Mouse (Mus musculus) frontal cortex, postnatal 10 days (tissue): ENCODE measurements around the gene BC003965.

Source experiments
- DNase-seq, 2 experiments: peaks; one replicate each; pipeline ENCODE4 v3.0.0; 2022; ENCODE audit warnings: low spot score in 2 of 2, mixed read lengths in 1 of 2

The BC003965 gene

GRCm38 (mm10) chr17:25184129-25184691 is at the start of gene BC003965:
Gene BC003965 (plus strand): TSS chr17:25184554.
- peak; percentile 94 to 98 for DNase-seq

DNA sequence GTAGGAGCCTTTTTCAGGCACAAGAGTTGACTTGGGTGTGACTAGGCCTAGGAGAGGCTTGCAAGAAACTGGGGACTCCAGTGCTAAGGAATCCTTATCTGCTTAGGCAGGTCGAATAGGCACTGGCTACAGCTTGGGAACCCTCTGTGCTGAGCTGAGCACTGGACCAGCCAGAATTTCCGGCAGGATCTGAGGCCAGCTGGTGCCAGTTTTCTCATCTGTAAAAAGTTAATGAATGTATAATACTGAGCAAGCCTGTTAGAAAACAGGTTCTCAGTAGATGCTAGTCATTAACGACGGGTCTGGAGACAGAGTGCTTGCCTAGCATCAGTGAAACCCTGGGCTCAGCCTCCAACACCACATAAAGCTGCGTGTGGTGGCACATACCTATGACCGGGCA is 48.7 kb upstream of the BC003965 start:
- no peak for DNase-seq

DNA sequence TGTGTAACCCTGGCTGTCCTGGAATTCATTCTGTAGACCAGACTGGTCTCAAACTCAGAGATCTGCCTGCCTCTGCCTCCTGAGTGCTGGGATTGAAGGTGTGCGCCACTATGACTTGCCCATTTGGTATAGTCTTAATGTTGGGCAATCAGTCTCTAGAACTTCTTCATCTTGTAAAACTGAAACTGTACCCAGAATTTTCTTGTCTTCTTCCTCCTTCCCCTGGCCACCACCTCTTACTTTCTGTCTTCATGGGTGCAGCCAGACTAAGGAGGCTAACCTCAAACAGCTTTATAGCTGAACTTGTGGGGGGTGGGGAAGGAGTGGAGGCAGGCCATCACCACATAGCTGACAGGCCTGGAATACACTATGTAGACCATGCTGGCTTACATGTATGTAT is 45.6 kb upstream of the BC003965 start:
- DNase-seq: no peak

DNA sequence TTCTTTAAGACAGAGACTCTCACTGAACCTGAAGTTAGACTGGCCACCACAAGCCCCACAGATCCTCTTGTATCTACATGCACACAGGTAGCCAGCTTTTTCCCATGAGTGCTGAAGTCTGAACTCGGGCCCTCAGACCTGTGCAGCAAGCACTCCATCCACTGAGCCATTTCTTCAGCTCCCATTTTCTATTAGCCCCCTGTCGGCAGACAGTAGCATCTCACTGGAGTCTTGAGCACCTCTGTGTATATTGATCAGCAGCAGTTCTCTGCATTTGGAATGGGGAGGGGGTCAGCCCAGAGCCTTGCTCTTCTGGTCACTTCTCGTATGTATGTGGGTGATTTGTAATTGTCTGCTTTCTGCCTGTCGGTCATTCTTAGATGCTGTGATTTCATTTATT is 44.4 kb upstream of the BC003965 start:
- DNase-seq: no peak

DNA sequence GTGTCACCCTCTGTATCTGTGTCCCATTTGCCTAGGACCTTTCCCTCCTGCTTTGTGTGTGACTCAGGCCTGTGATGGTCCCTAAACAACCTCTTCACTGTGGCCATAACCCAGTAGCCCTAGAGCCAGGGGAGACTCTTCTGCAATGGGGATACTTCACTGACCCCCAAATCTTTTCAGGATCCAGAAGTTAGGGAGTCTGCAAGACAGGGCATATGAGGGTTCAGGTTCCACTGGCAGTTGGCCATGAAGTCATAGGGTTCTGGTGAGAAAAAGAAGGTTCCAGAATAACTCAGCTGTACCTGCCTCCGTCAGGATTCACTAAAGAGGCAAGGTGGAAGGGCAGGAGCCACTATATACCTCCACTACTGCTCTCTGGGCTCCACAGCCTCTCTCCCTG is 22.2 kb upstream of the BC003965 start, which contains the start of gene Ccdc154:
Gene Ccdc154 (plus strand): TSS at position 301 of the 400 bp plus-strand sequence.
- DNase-seq: no peak

GRCm38 (mm10) chr17:25163387-25163786 is 21.0 kb upstream of the BC003965 start:
- DNase-seq: no peak

DNA sequence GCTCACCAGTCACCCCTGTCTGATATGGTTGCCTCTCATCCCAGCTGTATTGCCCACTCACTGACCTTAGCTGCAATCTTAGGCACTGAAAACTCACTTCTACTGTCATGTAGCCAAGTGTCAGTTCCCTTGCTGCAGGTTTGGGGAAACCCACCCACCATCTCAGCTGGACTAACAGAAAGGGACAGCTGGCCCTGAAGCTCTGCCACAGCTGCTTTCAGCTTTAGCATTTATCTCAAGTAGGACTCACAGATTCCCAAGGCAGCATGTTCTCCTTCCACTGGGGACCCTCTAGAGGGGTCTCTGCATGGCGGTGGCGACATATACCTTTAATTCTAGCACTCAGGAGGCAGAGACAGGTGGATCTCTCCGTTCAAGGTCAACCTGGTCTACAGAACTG is 19.6 kb upstream of the BC003965 start:
- no peak for DNase-seq

DNA sequence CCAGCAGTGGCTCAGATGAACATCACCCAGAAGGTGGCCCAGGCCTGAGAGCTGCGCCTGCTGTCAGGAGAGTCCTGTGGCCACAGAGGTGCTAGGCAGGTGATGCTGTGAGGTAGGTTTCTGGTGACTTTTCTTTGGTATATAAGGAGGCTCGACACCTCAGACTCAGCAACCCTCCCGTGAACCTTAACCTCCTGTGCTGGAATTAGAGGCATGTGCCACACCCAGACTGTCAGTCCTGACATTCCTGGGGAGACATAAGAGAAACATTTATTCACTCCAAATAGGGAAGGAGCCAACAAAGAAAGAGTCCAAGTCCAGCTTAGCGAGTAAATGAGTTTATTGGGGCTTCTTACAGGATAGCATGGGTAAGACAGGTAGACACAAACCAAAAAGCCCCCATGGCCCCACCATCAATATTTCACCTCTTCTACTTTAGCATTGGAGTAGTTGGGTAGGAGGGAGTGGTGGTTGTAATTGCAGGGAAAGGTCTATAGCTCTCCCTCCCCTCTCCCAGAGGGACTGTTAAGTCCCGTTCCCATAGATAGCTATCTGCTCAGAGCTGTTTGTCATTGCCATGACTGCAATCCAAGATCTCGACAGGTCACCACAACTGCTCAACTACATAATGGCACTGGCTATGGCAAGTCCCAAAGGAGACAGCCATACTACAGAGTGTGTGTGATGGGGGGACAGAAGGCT is 18.2 kb upstream of the BC003965 start:
- no peak for DNase-seq

DNA sequence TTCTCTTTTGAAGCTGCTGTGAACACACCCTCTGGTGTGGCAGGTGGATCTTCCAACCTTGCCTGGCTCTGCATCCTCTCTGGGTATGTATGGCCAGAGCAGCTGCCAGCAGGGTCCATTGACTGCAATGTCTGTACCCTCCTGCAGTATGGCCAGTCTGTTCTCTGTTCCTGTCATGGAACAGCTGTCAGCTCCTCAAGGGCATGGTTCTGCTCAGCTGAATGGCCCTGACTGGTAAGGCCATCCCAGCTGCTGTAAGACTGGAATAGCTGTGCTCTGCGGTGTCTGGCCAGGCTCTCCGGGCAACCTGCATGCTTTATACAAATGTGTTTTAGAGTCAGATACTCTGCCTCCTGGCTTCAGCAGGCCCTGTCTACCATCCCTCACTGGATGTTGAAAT is 14.6 kb upstream of the BC003965 start:
- no peak for DNase-seq

GRCm38 (mm10) chr17:25172558-25172957 is 11.8 kb upstream of the BC003965 start:
- DNase-seq: no peak

DNA sequence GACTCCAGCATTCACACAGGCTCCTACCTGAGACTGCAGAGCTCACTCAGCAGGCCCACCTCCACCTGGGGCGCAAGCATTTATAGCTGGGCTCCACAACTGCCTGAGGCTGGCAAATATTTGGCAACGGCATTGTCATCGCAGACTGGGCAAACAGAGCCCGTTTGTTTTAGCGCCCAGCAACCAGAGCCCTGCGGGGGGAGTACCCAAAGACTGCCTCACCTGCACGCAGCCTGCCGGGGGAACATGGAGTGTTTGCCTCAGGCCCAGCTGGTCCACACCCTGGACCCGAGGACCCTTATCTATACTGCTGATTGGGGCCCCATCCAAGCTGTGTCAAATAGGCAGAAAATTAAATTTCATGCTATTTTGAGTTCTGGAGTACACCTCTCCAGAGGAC is 8.9 kb upstream of the BC003965 start, which contains the start of gene Gm38655:
Gene Gm38655 (minus strand): TSS at position 61 of the 400 bp plus-strand sequence.
- no peak for DNase-seq

- no peak for DNase-seq
Observed at GRCm38 (mm10) chr17:25183232-25183631, 1.1 kb upstream of the BC003965 start.

DNA sequence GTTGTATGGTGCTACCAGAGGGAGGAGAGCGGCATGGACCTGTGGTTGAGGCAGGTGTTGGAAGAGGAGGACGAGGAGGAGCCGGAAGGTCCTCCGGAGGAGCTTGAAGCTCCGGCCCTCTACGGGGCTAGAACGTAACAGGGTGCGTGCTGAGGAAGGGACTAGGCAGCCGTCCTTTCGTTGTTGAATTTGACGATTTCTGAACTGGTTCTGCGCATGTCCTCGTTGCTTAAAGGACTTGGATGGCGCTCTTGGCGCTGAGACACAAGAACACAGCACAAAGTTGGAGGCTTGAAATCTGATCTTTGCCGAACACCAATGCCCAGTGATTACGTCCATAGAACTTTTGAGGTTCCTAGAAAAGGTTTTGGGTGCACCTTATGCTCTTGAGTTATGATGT is 607 bp downstream of the BC003965 start:
- no peak for DNase-seq

DNA sequence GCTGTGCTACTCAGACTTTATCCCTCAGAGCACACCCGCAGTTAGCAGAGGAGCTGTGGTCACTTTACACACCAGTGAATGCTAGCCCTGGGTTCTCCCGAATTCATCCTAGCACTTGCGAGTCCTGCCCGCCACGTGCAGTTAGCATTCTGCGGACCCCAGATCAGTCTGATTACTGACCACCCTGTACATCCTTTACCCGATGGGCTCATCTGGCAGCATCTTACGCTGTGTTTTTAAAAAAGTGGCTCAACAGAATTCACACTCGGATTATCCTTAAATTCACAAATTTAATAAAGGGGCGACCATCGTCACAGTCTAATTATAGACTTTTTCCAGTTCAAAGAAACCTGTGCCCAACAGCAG is 3.4 kb downstream of the BC003965 start:
- DNase-seq: no peak

DNA sequence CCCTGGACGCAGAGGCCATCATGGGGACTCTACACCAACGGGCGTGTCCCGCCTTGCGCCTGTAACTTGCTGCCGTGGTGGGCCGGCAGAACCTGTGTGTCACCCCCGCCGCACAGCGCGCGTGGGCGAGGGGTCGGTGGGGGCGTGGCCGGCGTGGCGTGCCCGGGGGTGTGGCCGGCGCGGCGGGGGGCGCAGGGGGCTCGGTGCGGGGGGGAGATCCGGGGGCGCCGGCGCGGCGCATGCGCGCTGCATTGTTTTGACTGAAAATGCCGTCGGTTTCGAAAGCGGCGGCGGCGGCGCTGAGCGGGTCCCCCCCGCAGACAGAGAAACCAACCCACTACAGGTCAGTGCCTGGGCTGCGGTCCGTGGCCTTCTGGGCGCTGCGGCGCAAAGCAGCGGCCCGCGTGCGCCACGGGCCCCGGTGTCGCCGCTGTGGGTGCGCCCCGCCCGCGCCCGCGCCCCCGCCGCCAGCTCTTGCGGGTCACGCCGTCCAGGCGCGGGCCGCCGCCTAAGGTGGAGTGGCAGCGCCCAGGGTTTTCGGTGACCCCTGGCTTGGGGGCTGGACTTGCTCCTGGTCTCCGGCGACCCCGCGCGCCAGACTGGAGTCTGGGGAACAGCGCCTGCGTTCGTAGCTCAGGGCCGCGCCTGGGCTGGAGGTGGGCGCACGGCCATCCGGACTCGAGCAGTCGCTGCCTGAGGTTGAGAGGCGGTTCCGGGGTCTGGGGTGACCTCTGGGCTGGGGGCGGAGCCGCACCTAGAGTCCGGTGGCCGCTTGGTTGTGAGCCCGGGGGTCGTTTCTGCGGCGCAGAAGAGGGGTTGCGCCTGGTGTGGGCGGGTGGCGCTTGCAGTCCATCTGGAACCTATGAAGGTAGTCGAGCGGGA is 4.0 kb downstream of the BC003965 start, which contains the start of gene Unkl:
Gene Unkl (plus strand): TSS at position 248 of the 882 bp plus-strand sequence.
- peak; percentile 49 to 71 for DNase-seq

DNA sequence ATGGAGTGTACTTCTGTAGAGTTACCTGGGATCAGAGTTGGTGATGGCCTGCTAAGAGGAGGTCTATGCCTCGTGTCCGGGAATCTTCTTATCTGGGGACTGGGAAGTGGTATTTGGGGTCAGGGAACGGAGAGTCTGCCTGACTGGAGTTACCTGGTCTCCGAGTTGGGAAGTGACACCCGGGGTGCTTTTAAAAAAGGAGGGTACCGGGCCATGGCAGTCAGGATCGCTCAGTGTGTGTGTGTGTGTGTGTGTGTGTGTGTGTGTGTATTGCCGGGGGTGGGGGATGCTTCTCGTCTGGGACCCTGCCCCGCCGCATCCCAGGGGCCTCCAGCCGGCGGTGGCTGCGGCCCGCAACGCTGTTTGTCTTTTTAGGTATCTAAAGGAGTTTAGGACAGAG is 4.7 kb downstream of the BC003965 start:
- DNase-seq: no peak

DNA sequence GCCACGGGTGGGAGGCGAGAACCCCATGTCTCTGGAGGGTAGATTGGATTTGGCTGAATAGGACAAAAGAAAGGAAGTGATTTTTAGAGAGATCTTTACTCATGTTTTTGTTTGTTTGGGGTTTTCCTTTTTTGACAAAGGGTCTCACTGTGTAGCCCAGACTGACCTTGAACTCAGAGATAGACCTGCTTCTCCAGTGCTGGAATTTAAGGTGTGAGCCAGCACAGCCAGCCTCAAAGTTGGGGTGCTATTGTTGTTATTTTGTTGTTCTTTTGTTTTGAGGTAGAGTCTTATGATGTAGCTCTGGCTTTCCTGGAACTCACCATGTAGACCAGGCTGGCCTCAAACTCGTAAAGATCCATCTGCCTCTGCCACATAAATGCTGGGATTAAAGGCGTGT is 18.0 kb downstream of the BC003965 start:
- no peak for DNase-seq

- DNase-seq: no peak
Observed at GRCm38 (mm10) chr17:25210006-25210405, 25.7 kb downstream of the BC003965 start.

DNA sequence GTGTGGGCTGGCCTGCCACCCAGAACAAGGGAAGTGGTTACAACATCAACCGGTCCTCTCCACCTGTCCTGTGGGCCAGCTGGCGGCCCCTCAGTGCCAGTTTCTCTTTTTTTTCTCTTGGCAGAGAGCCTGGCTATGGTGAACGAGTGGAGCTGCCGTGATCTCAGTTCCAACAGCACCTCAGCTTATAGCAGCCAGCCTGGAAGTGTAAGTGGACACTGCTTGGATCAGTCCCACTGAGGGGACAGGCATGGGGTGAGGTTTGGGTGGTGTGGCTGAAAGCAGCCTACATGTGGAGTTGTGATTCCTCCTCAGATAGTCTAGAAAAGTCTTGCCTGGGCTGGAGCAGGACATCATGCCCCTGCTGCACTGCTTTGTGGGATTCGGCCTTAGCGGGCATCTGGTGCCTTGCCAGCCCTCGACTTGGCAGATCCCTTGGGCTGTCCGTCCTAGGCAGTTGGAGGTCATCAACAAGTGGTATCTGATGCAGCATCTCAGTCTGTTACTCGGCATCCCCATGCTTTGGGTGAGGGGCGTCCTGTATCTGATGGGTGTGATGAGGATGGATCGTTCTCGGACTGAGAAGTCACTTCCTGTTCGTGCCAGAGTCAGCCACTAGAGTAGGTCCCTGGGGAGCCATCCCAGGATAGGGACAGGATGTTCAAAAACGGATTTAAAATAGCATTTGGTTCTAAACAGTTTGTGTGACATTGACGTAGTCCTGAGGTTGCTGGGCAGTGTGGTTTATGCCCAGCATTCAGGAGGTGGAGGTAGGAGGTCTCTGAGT is 26.5 kb downstream of the BC003965 start:
- DNase-seq: no peak

DNA sequence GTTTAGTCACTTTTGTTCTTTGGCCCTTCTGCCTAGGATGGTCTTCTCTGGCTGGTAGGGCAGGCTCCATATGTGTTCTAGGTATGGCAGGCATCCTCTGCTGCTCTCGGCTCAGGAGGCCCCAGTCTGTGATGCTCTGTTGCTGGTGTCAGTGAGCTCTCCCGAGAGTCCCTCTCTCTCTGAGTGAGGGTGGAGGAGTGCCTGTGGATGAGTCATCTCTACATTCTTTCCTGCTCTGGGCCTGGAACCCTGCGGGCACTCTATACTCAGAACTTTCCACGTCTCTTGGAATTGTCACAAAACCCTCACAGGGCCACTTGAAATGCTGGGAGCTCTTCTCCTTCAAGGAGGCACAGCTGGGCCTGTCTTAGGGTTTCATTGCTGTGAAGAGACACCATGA is 27.4 kb downstream of the BC003965 start:
- DNase-seq: no peak

DNA sequence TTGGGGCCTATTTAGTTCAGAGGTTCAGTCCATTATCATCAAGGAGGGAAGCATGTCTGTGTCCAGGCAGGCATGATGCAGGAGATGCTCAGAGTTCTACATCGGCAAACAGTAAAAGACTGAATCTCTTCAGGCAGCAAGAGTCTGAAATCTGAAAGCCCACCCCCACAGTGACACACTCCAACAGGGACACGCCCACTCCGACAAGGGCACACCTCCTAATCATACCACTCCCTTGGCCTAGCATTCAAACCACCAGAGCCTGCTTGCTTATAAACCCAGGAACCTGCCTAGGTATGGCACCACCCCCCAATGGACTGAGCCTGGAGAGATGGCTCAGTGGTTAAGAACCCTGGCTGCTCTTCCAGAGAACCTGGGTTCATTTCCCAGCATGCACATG is 31.1 kb downstream of the BC003965 start:
- no peak for DNase-seq

DNA sequence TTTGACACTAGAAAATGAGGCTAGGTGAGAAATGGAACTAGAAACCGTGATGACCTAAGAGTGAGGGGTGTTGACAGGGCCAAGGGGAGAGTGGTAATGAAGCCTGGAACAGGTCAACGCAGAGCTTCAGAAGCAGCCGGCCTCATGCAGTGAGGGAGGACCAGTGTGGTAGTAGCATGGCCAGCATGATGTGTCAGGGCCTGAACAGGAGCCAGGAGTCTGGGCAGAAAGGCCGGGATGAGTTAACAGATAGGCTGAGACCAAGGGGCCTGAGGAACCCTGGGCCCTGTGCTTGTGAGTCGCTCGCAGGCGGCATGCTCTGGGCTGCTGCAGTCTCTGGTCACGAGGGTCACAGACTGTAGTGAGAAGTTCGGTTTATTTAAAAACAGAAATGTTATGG is 34.6 kb downstream of the BC003965 start:
- DNase-seq: no peak
